22 mouse cellular contexts compared by ENCODE assay signal in genomic region chr11:10923998-10924397, GRCm38 (mm10).
DNase-seq lines count a peak whose midpoint lies in the region; ATAC-seq lines count a peak whose summit lies in the region.
"Had no signal": no experiment of that assay in that cellular context is flagged by ENCODE, and none has a peak within 500 bp of the region (broad histone marks: within the 10 kb centered on the region; RNA-seq: fewer than 3 reads in every experiment).

No protein-coding gene starts in this region.

- ATAC-seq in forebrain, embryonic 11.5 days (replicated peaks; ENCODE audit: low FRiP score) = 0 out of 2 replicates have a peak, but pooled peaks have one; percentile 4
- ATAC-seq in forebrain, embryonic 12.5 days (ENCODE audit: low FRiP score) = no peak
- peak; percentile 66; the same call in 1 of the 2 replicates for ATAC-seq in limb, embryonic 13.5 days (ENCODE audit: low FRiP score, low read depth)
- 0 out of 2 replicates have a peak, but pooled peaks have one; percentile 35 for ATAC-seq in limb, embryonic 15.5 days (ENCODE audit: insufficient number of reproducible peaks, low FRiP score, low TSS enrichment, low read depth)
- ATAC-seq: forebrain, embryonic 14.5 days; forebrain, embryonic 16.5 days had no signal

- no peaks in the 10 kb centered on the region for H3K27me3 ChIP-seq in forebrain, embryonic 11.5 days (ENCODE audit: control insufficient read depth, insufficient read depth, low read length)
- H3K27me3 ChIP-seq in forebrain, embryonic 12.5 days = no peaks in the 10 kb centered on the region
- H3K27me3 ChIP-seq in limb, embryonic 13.5 days = no peaks in the 10 kb centered on the region
- no peaks in the 10 kb centered on the region for H3K27me3 ChIP-seq in limb, embryonic 15.5 days
- H3K27me3 ChIP-seq: embryonic facial prominence, embryonic 13.5 days; embryonic facial prominence, embryonic 15.5 days had no signal

- no peaks in the 10 kb centered on the region for H3K36me3 ChIP-seq in forebrain, embryonic 11.5 days (ENCODE audit: control insufficient read depth, insufficient read depth, low read length)
- no peaks in the 10 kb centered on the region for H3K36me3 ChIP-seq in forebrain, embryonic 12.5 days (replicated peaks)
- H3K36me3 ChIP-seq in limb, embryonic 13.5 days = no peaks in the 10 kb centered on the region
- H3K36me3 ChIP-seq in limb, embryonic 15.5 days = no peaks in the 10 kb centered on the region
- H3K36me3 ChIP-seq: embryonic facial prominence, embryonic 13.5 days; embryonic facial prominence, embryonic 15.5 days; forebrain, embryonic 10.5 days had no signal

- WGBS in forebrain, embryonic 11.5 days = 34% methylated on average over 1 of the region's 1 CpGs
- 54% methylated on average over 1 of the region's 1 CpGs for WGBS in forebrain, embryonic 12.5 days
- WGBS in large intestine, adult 2 months = 46% methylated on average over 1 of the region's 1 CpGs
- WGBS in limb, embryonic 13.5 days = 32% methylated on average over 1 of the region's 1 CpGs
- 30% methylated on average over 1 of the region's 1 CpGs for WGBS in limb, embryonic 15.5 days

- no peaks in the 10 kb centered on the region for H3K9me3 ChIP-seq in forebrain, embryonic 11.5 days (ENCODE audit: control insufficient read depth, low read length)
- H3K9me3 ChIP-seq in forebrain, embryonic 12.5 days = no peaks in the 10 kb centered on the region
- no peaks in the 10 kb centered on the region for H3K9me3 ChIP-seq in limb, embryonic 13.5 days
- no peaks in the 10 kb centered on the region for H3K9me3 ChIP-seq in limb, embryonic 15.5 days
- H3K9me3 ChIP-seq: embryonic facial prominence, embryonic 13.5 days; embryonic facial prominence, embryonic 15.5 days; forebrain, embryonic 10.5 days had no signal

- no peak overlapping the region for H3K9ac ChIP-seq in forebrain, embryonic 11.5 days (ENCODE audit: low read length)
- no peak overlapping the region for H3K9ac ChIP-seq in forebrain, embryonic 12.5 days
- no peak overlapping the region for H3K9ac ChIP-seq in limb, embryonic 13.5 days
- no peak overlapping the region for H3K9ac ChIP-seq in limb, embryonic 15.5 days
- H3K9ac ChIP-seq: embryonic facial prominence, embryonic 13.5 days; embryonic facial prominence, embryonic 15.5 days had no signal

- no peak overlapping the region for H3K4me3 ChIP-seq in forebrain, embryonic 11.5 days (ENCODE audit: low read depth, low read length)
- no peak overlapping the region for H3K4me3 ChIP-seq in forebrain, embryonic 12.5 days (replicated peaks)
- H3K4me3 ChIP-seq in limb, embryonic 13.5 days = no peak overlapping the region
- H3K4me3 ChIP-seq in limb, embryonic 15.5 days = no peak overlapping the region
- H3K4me3 ChIP-seq: embryonic facial prominence, embryonic 13.5 days; embryonic facial prominence, embryonic 15.5 days; erythroblast, embryonic 14.5 days; forebrain, embryonic 10.5 days had no signal

- no peak overlapping the region for H3K27ac ChIP-seq in forebrain, embryonic 11.5 days (ENCODE audit: low read depth, low read length)
- no peak overlapping the region for H3K27ac ChIP-seq in forebrain, embryonic 12.5 days
- no peak overlapping the region for H3K27ac ChIP-seq in limb, embryonic 13.5 days
- no peak overlapping the region for H3K27ac ChIP-seq in limb, embryonic 15.5 days
- H3K27ac ChIP-seq: embryonic facial prominence, embryonic 13.5 days; embryonic facial prominence, embryonic 15.5 days; forebrain, embryonic 10.5 days had no signal

- no peak overlapping the region for H3K4me2 ChIP-seq in forebrain, embryonic 11.5 days (ENCODE audit: low read depth, low read length, severe bottlenecking)
- H3K4me2 ChIP-seq in forebrain, embryonic 12.5 days = no peak overlapping the region
- no peak overlapping the region for H3K4me2 ChIP-seq in limb, embryonic 13.5 days (replicated peaks)
- H3K4me2 ChIP-seq in limb, embryonic 15.5 days = no peak overlapping the region
- H3K4me2 ChIP-seq: embryonic facial prominence, embryonic 13.5 days; embryonic facial prominence, embryonic 15.5 days had no signal

- H3K4me1 ChIP-seq in forebrain, embryonic 11.5 days (replicated peaks; ENCODE audit: control insufficient read depth, insufficient read depth, low read length) = no peaks in the 10 kb centered on the region
- no peaks in the 10 kb centered on the region for H3K4me1 ChIP-seq in forebrain, embryonic 12.5 days
- H3K4me1 ChIP-seq in limb, embryonic 13.5 days = no peaks in the 10 kb centered on the region
- H3K4me1 ChIP-seq in limb, embryonic 15.5 days = no peaks in the 10 kb centered on the region
- H3K4me1 ChIP-seq: embryonic facial prominence, embryonic 13.5 days; embryonic facial prominence, embryonic 15.5 days; forebrain, embryonic 10.5 days had no signal

- no peak for DNase-seq in forebrain, embryonic 11.5 days (ENCODE audit: low spot score)
- peak; percentile 7 for DNase-seq in large intestine, adult 2 months (ENCODE audit: low read depth, low spot score)
- DNase-seq in thymus, postnatal 36 days = no peak
- no peak for DNase-seq in gastrocnemius, adult 18-20 months (ENCODE audit: low spot score)
- DNase-seq: adrenal gland, adult 8-10 months; adrenal gland, postnatal 25 days; cerebellum, adult 11 months; cerebellum, adult 18-20 months; cerebellum, adult 8-10 months; cerebellum, adult 9-11 months; cerebellum, postnatal 14 days; cerebellum, postnatal 36 days; embryo, embryonic 11 days had no signal
